Mouse (Mus musculus) erythroblast, embryonic 14.5 days (primary cell): Measurements from ENCODE around the gene Sdk2. TPM values are rescaled to one million over a fixed set of nuclear protein-coding genes. Genes with fewer than 3 reads are reported as not detected.

ENCODE experiments used
- H3K27me3 ChIP-seq: 2 replicates; pipeline ENCODE4 v1.6.1; 2012; ENCODE audit warnings: inconsistent platforms; ENCODE audit not compliant: control insufficient read depth
- H3K36me3 ChIP-seq: 2 replicates; pipeline ENCODE4 v1.6.1; 2012; ENCODE audit warnings: mild to moderate bottlenecking, inconsistent platforms; ENCODE audit not compliant: control insufficient read depth
- H3K4me1 ChIP-seq: 2 replicates; pipeline ENCODE4 v1.6.1; 2012; ENCODE audit warnings: inconsistent platforms; ENCODE audit not compliant: control insufficient read depth
- H3K4me3 ChIP-seq: replicated peaks from 2 replicates; pipeline ENCODE3; 2012; ENCODE audit warnings: moderate library complexity, mild to moderate bottlenecking, inconsistent platforms
- H3K9me3 ChIP-seq: 2 replicates; pipeline ENCODE4 v1.6.1; 2012; ENCODE audit warnings: low read length, inconsistent platforms, mixed read lengths; ENCODE audit not compliant: control insufficient read depth
- GATA1 ChIP-seq: IDR thresholded peaks from 2 replicates; pipeline ENCODE4 v1.6.1; 2012; ENCODE audit warnings: low read length, inconsistent platforms, mixed read lengths
- TAL1 ChIP-seq: IDR thresholded peaks from 3 replicates; pipeline ENCODE4 v1.6.1; 2012; ENCODE audit warnings: low read length, inconsistent platforms, mixed read lengths
- polyA plus RNA-seq: library from polyadenylated mRNA; stranded (reverse); fragments of >175 nt; gene quantifications from 2 replicates; pipeline ENCODE4 v1.2.3, GENCODE M21; 2012

Gene Sdk2
- polyA plus RNA-seq, 1 experiment = under 0.01 TPM

- Histone ChIP-seq H3K27me3 (no peaks in the 10 kb centered on the region), H3K9me3 (peaks cover 82% of the 10 kb centered on the region), H3K4me1 (no peaks in the 10 kb centered on the region), H3K4me3 (no peak overlapping the region), H3K36me3 (no peaks in the 10 kb centered on the region)
- no peak for TF ChIP-seq TAL1
- no peak for TF ChIP-seq GATA1
Observed at GRCm38 (mm10) chr11:113970026-113970425, 96.8 kb downstream of the Sdk2 start.

DNA sequence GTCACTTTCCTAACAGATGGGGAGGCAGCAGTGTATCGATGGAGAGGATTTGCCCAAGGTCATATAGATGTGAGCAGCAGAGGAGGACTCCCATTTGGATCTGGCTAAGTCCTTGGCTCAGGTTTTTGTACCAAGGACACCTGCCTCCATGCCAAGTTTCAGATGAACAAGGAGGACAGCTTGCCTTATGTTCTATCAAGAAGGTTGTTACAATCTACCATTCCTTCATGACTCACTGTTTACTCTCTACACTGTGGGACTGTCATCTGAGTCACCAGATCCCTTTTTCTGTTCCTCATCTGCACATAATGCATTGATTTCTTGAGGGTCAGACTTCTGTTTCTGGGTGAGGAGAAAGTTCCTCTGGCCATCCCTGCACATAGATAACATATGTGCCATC lies 101.6 kb downstream of the Sdk2 start:
- no peaks in the 10 kb centered on the region for H3K27me3 ChIP-seq
- H3K4me3 ChIP-seq = no peak overlapping the region
- H3K4me1 ChIP-seq = no peaks in the 10 kb centered on the region
- H3K9me3 ChIP-seq = peaks cover 94% of the 10 kb centered on the region
- TF ChIP-seq GATA1 = no peak
- no peaks in the 10 kb centered on the region for H3K36me3 ChIP-seq

GRCm38 (mm10) chr11:113962751-113963150 lies 104.1 kb downstream of the Sdk2 start:
- H3K4me1 ChIP-seq = no peaks in the 10 kb centered on the region
- peaks cover 88% of the 10 kb centered on the region for H3K9me3 ChIP-seq
- no peaks in the 10 kb centered on the region for H3K36me3 ChIP-seq
- H3K4me3 ChIP-seq = no peak overlapping the region
- no peak for TF ChIP-seq GATA1
- no peak for TF ChIP-seq TAL1
- H3K27me3 ChIP-seq = no peaks in the 10 kb centered on the region

DNA sequence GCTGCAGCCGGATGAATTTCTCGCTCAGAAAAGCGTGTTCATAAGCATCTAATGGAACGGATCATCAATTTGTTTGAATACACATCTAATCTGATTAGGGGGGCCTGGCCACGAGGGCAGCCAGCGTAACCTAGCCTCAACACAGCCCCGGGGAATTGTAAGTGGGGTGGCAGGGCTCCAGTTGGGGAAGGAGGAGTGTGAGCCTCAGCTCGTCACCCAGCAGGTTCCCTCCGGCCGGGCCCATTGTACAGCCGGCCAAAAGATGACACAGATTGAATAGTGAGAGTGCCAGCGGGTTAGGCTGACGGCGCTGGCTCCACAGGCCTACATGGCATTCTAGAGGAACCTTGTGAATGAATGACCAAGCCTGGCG lies 115.2 kb downstream of the Sdk2 start:
- H3K27me3 ChIP-seq = no peaks in the 10 kb centered on the region
- H3K36me3 ChIP-seq = no peaks in the 10 kb centered on the region
- H3K9me3 ChIP-seq = peaks cover 30% of the 10 kb centered on the region
- H3K4me3 ChIP-seq = no peak overlapping the region
- H3K4me1 ChIP-seq = no peaks in the 10 kb centered on the region
- no peak for TF ChIP-seq GATA1
- no peak for TF ChIP-seq TAL1

DNA sequence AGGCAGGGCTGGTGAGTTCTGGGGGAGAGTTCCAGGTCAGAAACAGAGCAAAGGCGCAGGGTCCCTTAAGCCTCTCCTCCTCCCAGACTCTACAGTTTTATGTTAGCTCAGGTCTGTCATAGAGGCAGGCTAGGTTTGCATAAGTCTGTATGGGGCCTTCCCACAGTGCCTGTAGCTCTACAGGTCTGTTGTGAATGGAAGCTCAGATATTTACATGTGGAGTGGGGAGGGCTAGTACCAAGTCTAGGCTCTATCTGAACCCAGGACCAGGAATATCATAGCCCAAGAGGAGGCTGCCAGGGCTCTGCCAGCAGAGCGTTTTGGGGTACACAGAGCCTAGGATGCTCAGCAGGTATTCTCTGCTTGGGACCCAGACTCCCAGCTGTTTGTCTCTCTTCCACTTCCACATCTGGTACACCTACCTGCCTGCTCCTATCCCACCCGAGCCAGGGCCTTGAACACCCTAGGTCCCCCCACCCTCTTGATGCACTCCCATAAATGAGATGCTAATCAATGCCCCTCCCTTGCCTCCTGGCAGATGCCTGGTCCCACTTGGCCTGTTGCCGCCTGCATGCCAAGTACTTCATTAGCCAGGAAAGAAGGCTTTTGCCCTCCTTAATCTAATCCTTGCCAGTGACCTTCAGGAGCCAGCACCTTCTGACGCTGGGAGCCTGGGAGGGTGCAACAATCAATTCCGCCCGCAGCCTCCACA lies 115.8 kb downstream of the Sdk2 start:
- Histone ChIP-seq H3K9me3 (peaks cover 25% of the 10 kb centered on the region), H3K27me3 (no peaks in the 10 kb centered on the region), H3K4me1 (no peaks in the 10 kb centered on the region), H3K36me3 (no peaks in the 10 kb centered on the region), H3K4me3 (no peak overlapping the region)
- no peak for TF ChIP-seq GATA1
- no peak for TF ChIP-seq TAL1

DNA sequence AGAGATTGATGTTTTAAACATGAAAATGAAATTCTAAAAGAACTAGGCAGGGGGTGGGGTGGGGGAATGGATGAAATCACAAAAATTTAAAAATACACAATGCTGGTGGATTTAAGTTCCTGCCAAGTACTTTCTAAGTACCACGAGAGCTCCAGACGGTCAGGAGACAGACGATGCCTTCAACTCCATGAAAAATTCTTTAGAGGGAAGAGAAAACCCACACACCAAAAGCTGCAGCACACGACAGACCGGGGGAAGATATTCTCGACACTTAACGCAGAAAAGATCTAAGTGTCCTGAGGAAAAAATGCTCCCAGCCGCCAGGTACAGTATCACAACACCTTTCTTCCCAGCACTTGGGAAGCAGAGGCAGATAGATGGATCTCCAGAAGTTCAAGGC lies 118.2 kb downstream of the Sdk2 start:
- no peaks in the 10 kb centered on the region for H3K27me3 ChIP-seq
- H3K9me3 ChIP-seq = peaks cover 8% of the 10 kb centered on the region
- no peaks in the 10 kb centered on the region for H3K4me1 ChIP-seq
- no peak overlapping the region for H3K4me3 ChIP-seq
- no peaks in the 10 kb centered on the region for H3K36me3 ChIP-seq
- TF ChIP-seq TAL1 = no peak
- no peak for TF ChIP-seq GATA1

GRCm38 (mm10) chr11:113942101-113942735 lies 124.6 kb downstream of the Sdk2 start:
- Histone ChIP-seq H3K27me3 (no peaks in the 10 kb centered on the region), H3K36me3 (no peaks in the 10 kb centered on the region), H3K9me3 (no peaks in the 10 kb centered on the region; the same call in 1 of the 2 replicates), H3K4me3 (no peak overlapping the region), H3K4me1 (no peaks in the 10 kb centered on the region)
- TF ChIP-seq TAL1 (no peak), GATA1 (no peak)

DNA sequence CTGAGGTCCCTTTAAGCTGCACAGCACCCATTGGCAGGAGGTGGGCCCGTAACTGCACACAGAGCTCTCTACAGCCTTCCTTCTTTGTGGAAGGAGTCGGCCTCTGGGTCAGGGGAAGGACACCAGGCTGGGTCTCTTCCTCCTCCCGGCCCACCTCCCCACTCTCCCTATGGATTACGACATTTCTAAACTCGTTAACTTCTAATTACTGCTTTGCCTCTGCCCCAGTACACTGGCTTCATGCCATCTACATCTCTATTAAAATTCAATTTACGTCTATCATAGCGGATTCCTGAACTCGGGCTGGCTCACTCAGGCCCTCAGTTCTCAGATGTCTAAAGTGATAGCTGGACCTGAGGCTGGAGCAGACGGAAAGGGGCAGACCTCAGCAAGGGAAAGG lies 133.2 kb downstream of the Sdk2 start:
- no peak for TF ChIP-seq TAL1
- no peak for TF ChIP-seq GATA1
- Histone ChIP-seq H3K4me1 (no peaks in the 10 kb centered on the region), H3K9me3 (no peaks in the 10 kb centered on the region)

DNA sequence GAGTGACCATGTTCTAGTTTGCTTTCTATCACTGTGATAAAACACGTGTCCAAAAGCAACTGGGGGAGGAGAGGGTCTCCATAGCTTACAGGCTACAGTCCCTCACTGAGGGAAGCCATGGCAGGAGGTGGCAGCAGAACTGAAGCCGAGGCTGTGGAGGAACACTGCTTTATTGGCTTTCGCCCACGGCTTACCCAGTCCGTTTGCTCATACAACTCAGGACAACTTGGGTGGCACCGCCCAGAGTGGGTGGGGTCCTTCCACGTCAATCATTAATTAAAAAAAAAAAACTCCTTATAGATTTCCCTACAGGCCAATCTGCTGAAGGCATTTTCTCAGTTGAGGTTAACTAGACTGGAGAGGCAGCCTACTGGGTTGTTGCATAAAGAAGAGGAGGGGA lies 133.9 kb downstream of the Sdk2 start:
- Histone ChIP-seq H3K4me1 (no peaks in the 10 kb centered on the region), H3K4me3 (no peak overlapping the region), H3K36me3 (no peaks in the 10 kb centered on the region), H3K9me3 (no peaks in the 10 kb centered on the region), H3K27me3 (no peaks in the 10 kb centered on the region)
- TF ChIP-seq GATA1 = no peak
- TF ChIP-seq TAL1 = no peak

More for the DNA sequence above, 133.2 kb downstream of the Sdk2 start:
- Histone ChIP-seq H3K36me3 (no peaks in the 10 kb centered on the region), H3K27me3 (no peaks in the 10 kb centered on the region), H3K4me3 (no peak overlapping the region)
